Comparison of ENCODE assay signal across 20 mouse cellular contexts in the genomic region with DNA sequence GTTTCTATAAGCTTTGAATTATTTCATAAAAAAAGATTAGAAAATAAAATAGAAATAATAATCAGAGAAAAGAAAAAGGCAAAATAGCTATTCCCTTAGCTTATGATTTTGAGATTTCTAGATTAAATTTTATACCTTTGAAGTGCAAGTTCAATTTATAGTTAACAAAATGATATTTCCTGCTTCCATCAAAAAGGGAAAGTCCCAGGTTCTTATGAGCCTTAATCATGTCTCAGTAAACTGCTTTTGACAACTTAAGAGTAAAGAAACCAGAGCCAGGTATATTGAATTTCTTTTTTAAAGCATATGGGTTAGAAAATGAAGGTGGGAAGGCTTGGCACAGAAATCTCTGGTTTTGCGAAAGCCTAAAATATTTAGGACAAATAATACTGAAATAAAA.
"Had no signal": no experiment of that assay in that cellular context is flagged by ENCODE, and none has a peak within 500 bp of the region (broad histone marks: within the 10 kb centered on the region; RNA-seq: fewer than 3 reads in every experiment).

No protein-coding gene starts in this region.

- H3K27ac ChIP-seq: lung, embryonic 15.5 days; midbrain, embryonic 13.5 days; midbrain, embryonic 15.5 days; neural tube, embryonic 13.5 days; neural tube, embryonic 15.5 days had no signal

- ATAC-seq: liver, postnatal 0 days; lung, postnatal 0 days; midbrain, embryonic 13.5 days; midbrain, embryonic 15.5 days had no signal

- H3K9ac ChIP-seq: liver, postnatal 0 days; lung, embryonic 15.5 days; midbrain, embryonic 13.5 days; midbrain, embryonic 15.5 days; neural tube, embryonic 13.5 days; neural tube, embryonic 15.5 days had no signal

- H3K36me3 ChIP-seq: lung, embryonic 15.5 days; midbrain, embryonic 13.5 days; midbrain, embryonic 15.5 days; neural tube, embryonic 13.5 days; neural tube, embryonic 15.5 days had no signal

- H3K4me3 ChIP-seq: lung, embryonic 15.5 days; midbrain, embryonic 13.5 days; midbrain, embryonic 15.5 days; myocyte; neural tube, embryonic 13.5 days; neural tube, embryonic 15.5 days had no signal

- H3K4me2 ChIP-seq: lung, embryonic 15.5 days; midbrain, embryonic 11.5 days; midbrain, embryonic 13.5 days; midbrain, embryonic 15.5 days; neural tube, embryonic 13.5 days; neural tube, embryonic 15.5 days had no signal

- H3K4me1 ChIP-seq: lung, embryonic 15.5 days; midbrain, embryonic 13.5 days; midbrain, embryonic 15.5 days; neural tube, embryonic 13.5 days; neural tube, embryonic 15.5 days had no signal

- H3K9me3 ChIP-seq: lung, embryonic 15.5 days; midbrain, embryonic 13.5 days; midbrain, embryonic 15.5 days; neural tube, embryonic 13.5 days; neural tube, embryonic 15.5 days had no signal

- H3K27me3 ChIP-seq: lung, embryonic 15.5 days; midbrain, embryonic 13.5 days; midbrain, embryonic 15.5 days; neural tube, embryonic 13.5 days; neural tube, embryonic 15.5 days had no signal

- DNase-seq: liver, postnatal 0 days; lung, adult 2 months; lung, postnatal 14 days; lung, postnatal 4 days; retina, postnatal 1 day; right cerebral cortex, adult 18-20 months; right cerebral cortex, postnatal 25 days; right cerebral cortex, postnatal 4 days; spleen, adult 18-20 months; thymus, adult 18-20 months; thymus, postnatal 14 days; thymus, postnatal 36 days had no signal
